Mouse (Mus musculus) embryo, embryonic 10.5 days (tissue): ENCODE data around the gene Fndc8.
A peak's percentile ranks its signal among the peaks of the same experiment; 100 is the strongest.

Experiments used
- DNase-seq: peaks from one replicate; pipeline ENCODE4 v3.0.0-alpha.2; 2015; ENCODE audit warnings: low spot score

The Fndc8 gene

GRCm38 (mm10) chr11:82891936-82892335 is at the start of gene Fndc8:
Gene Fndc8, plus strand, starts transcription at chr11:82892124.
- no peak for DNase-seq

GRCm38 (mm10) chr11:82844771-82845414 is 47.0 kb upstream of the Fndc8 start:
- DNase-seq = no peak

- peak; percentile 68 for DNase-seq
These were observed 46.4 kb upstream of the Fndc8 start for GRCm38 (mm10) chr11:82845415-82846078.

GRCm38 (mm10) chr11:82846079-82846436 is 45.9 kb upstream of the Fndc8 start:
- peak; percentile 47 for DNase-seq

GRCm38 (mm10) chr11:82846938-82847337 is 45.0 kb upstream of the Fndc8 start:
- no peak for DNase-seq

- DNase-seq = no peak
These were observed 44.3 kb upstream of the Fndc8 start for GRCm38 (mm10) chr11:82847571-82848000.

GRCm38 (mm10) chr11:82850259-82850658 is 41.7 kb upstream of the Fndc8 start:
- no peak for DNase-seq

GRCm38 (mm10) chr11:82852115-82852514 is 39.8 kb upstream of the Fndc8 start:
- DNase-seq = no peak

- no peak for DNase-seq
These were observed 39.4 kb upstream of the Fndc8 start for GRCm38 (mm10) chr11:82852540-82852939.

- DNase-seq = no peak
These were observed 39.0 kb upstream of the Fndc8 start for GRCm38 (mm10) chr11:82852958-82853357.

GRCm38 (mm10) chr11:82854111-82854510 is 37.8 kb upstream of the Fndc8 start:
- DNase-seq = no peak

- no peak for DNase-seq
These were observed 36.5 kb upstream of the Fndc8 start for GRCm38 (mm10) chr11:82855327-82855973.

GRCm38 (mm10) chr11:82856032-82856431 is 35.9 kb upstream of the Fndc8 start:
- no peak for DNase-seq

GRCm38 (mm10) chr11:82857307-82857848 is 34.5 kb upstream of the Fndc8 start:
- DNase-seq = no peak

GRCm38 (mm10) chr11:82860759-82861158 is 31.2 kb upstream of the Fndc8 start:
- DNase-seq = no peak

GRCm38 (mm10) chr11:82861558-82861957 is 30.4 kb upstream of the Fndc8 start:
- no peak for DNase-seq

- no peak for DNase-seq
These were observed 29.3 kb upstream of the Fndc8 start for GRCm38 (mm10) chr11:82862638-82863037.

- DNase-seq = no peak
These were observed 28.9 kb upstream of the Fndc8 start for GRCm38 (mm10) chr11:82863059-82863458.

- no peak for DNase-seq
These were observed 28.4 kb upstream of the Fndc8 start for GRCm38 (mm10) chr11:82863488-82863931.

GRCm38 (mm10) chr11:82865957-82866356 is 26.0 kb upstream of the Fndc8 start:
- no peak for DNase-seq

- no peak for DNase-seq
These were observed 24.9 kb upstream of the Fndc8 start for GRCm38 (mm10) chr11:82866850-82867564.

- no peak for DNase-seq
These were observed 24.0 kb upstream of the Fndc8 start for GRCm38 (mm10) chr11:82867956-82868355.
